Mouse (Mus musculus) brain, embryonic 14.5 days (tissue): ENCODE data around the gene Nkx2-1.

Source experiments
- CTCF ChIP-seq: fragments of 200-500 bp; IDR thresholded peaks from 2 replicates; pipeline ENCODE4 v1.5.1; 2012; ENCODE audit warnings: inconsistent platforms, mild to moderate bottlenecking, moderate library complexity, borderline replicate concordance; ENCODE audit not compliant: insufficient read depth, insufficient read length; ENCODE audit errors: extremely low read depth
- POLR2A ChIP-seq: fragments of 200-500 bp; IDR thresholded peaks from 2 replicates; pipeline ENCODE4 v1.6.1; 2012; ENCODE audit warnings: mild to moderate bottlenecking, inconsistent platforms, borderline replicate concordance; ENCODE audit not compliant: poor library complexity, insufficient read depth, insufficient read length, severe bottlenecking; ENCODE audit errors: extremely low read depth

DNA sequence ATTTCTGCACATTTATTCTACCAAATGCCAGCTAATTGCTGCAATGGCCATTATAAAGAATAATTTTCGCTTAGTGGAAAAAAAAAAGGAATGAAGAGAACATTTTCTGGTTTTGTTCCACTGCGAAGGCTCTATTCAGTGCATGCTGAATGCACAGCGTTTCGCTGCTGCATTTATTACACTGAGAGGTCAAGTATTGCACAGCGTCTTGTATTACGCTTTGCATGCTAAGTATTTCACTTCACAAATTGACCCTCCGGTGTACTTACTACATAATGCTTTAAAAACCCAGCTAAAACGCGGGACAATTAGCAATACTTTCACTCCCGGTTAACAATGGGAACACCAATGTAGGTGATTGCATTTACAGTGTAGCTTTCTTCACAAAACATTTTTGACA is 54.1 kb downstream of the Nkx2-1 start:
- TF ChIP-seq CTCF, result no peak
- no peak for TF ChIP-seq POLR2A
